Mouse (Mus musculus) bone marrow, adult 2 months (tissue): ENCODE results near the gene Ercc6.

Experiments used
- CTCF ChIP-seq: fragments of 200-500 bp; IDR thresholded peaks from 2 replicates; pipeline ENCODE4 v1.5.1; 2011; ENCODE audit warnings: low read length, control low read depth; ENCODE audit not compliant: control insufficient read depth, insufficient read depth
- POLR2A ChIP-seq: fragments of 200-500 bp; IDR thresholded peaks from 2 replicates; pipeline ENCODE4 v1.6.1; 2011; ENCODE audit warnings: low read depth, mild to moderate bottlenecking, control low read depth, low read length, borderline replicate concordance; ENCODE audit not compliant: control insufficient read depth

- no peak for TF ChIP-seq POLR2A
- no peak for TF ChIP-seq CTCF
Observed at GRCm38 (mm10) chr14:32467606-32468005, 45.7 kb upstream of the Ercc6 start.
